31 mouse cellular contexts compared by ENCODE assay signal in genomic region chr3:21878396-21878795, GRCm38 (mm10).
DNase-seq lines count a peak whose midpoint lies in the region; ATAC-seq and TF ChIP-seq lines count a peak whose summit lies in the region.
"Had no signal": no experiment of that assay in that cellular context is flagged by ENCODE, and none has a peak within 500 bp of the region (broad histone marks: within the 10 kb centered on the region; RNA-seq: fewer than 3 reads in every experiment).

No protein-coding gene starts in this region.

- ATAC-seq in CD4-positive, CD25-positive, alpha-beta regulatory T cell, adult 4 months = peak; percentile 37
- ATAC-seq in hematopoietic stem cell, adult 5-6 weeks (replicated peaks in 1 of 2; ENCODE audit: insufficient read depth in 1 of 2, low FRiP score in 2 of 2, low TSS enrichment in 1 of 2, low read depth in 1 of 2, poor library complexity in 2 of 2, severe bottlenecking in 2 of 2) = peak; percentile 71 to 72; a peak in 3 of 4 replicates
- ATAC-seq: forebrain, embryonic 14.5 days; hindbrain, embryonic 16.5 days; intestine, embryonic 16.5 days; midbrain, embryonic 15.5 days had no signal

- no peak overlapping the region for H3ac ChIP-seq in myocyte (ENCODE audit: control insufficient read depth, insufficient read length)

- H3K27me3 ChIP-seq in myocyte (ENCODE audit: control insufficient read depth, insufficient read depth, insufficient read length) = no peaks in the 10 kb centered on the region
- H3K27me3 ChIP-seq: embryonic facial prominence, embryonic 12.5 days; heart, embryonic 13.5 days; lung, embryonic 15.5 days; midbrain, embryonic 15.5 days; neural tube, embryonic 13.5 days; stomach, embryonic 15.5 days had no signal

- peak; percentile 51 for DNase-seq in 3T3-L1 (ENCODE audit: low read depth, low spot score)
- no peak for DNase-seq in frontal cortex, postnatal 10 days (ENCODE audit: low spot score in 2 of 2)
- no peak for DNase-seq in c-Kit-positive CD71-positive TER-119-positive erythroid progenitor cells, embryonic 14.5 days (ENCODE audit: low spot score)
- no peak for DNase-seq in kidney, adult 8-10 months
- DNase-seq: adrenal gland, adult 2 months; cerebellum, adult 8-10 months; cerebellum, postnatal 36 days; embryo, embryonic 11 days; gastrocnemius, adult 2 months; gastrocnemius, postnatal 36 days; heart, adult 2 months; heart, postnatal 10 days; kidney, adult 9 months; kidney, postnatal 14 days; layer of hippocampus, adult 9-11 months; lung, postnatal 4 days; right cerebral cortex, postnatal 14 days; thymus, postnatal 14 days had no signal

- no peaks in the 10 kb centered on the region for H3K36me3 ChIP-seq in myocyte (ENCODE audit: control insufficient read depth, insufficient read depth)
- H3K36me3 ChIP-seq: embryonic facial prominence, embryonic 12.5 days; heart, embryonic 13.5 days; lung, embryonic 15.5 days; midbrain, embryonic 15.5 days; neural tube, embryonic 13.5 days; stomach, embryonic 15.5 days had no signal

- no peak for TF ChIP-seq POLR2A in myocyte (IDR thresholded peaks at IDR 0.05; ENCODE audit: insufficient read length, low read depth)

- H3K79me2 ChIP-seq in myocyte (ENCODE audit: control insufficient read depth, insufficient read depth) = no peaks in the 10 kb centered on the region

- H3K4me2 ChIP-seq in myocyte (ENCODE audit: low read depth) = no peak overlapping the region
- H3K4me2 ChIP-seq: embryonic facial prominence, embryonic 12.5 days; heart, embryonic 13.5 days; liver, embryonic 11.5 days; lung, embryonic 15.5 days; midbrain, embryonic 15.5 days; neural tube, embryonic 13.5 days; stomach, embryonic 15.5 days had no signal

- no peak overlapping the region for H3K4me3 ChIP-seq in myocyte
- H3K4me3 ChIP-seq: embryonic facial prominence, embryonic 12.5 days; gastrocnemius, adult 2 months; heart, adult 2 months; heart, embryonic 13.5 days; lung, embryonic 15.5 days; midbrain, embryonic 15.5 days; neural tube, embryonic 13.5 days; stomach, embryonic 15.5 days had no signal

TF ChIP-seq in myocyte, 11 proteins besides CTCF, POLR2A, EP300 and RAD21:
- TF ChIP-seq CEBPB (IDR thresholded peaks at IDR 0.05; ENCODE audit: insufficient read depth, poor library complexity, severe bottlenecking) (0 out of 2 replicates have a peak, but pooled peaks have one; percentile 27), TCF12 (IDR thresholded peaks at IDR 0.05; ENCODE audit: insufficient read depth, poor library complexity, severe bottlenecking) (no peak)
